Mouse (Mus musculus) central nervous system, embryonic 18 days (tissue): ENCODE results near the gene Slc25a24. TPM values are rescaled to one million over a fixed set of nuclear protein-coding genes. Genes with fewer than 3 reads are reported as not detected.

Source experiments
- polyA plus RNA-seq: library from polyadenylated mRNA; depleted of rRNA; stranded (reverse); fragments of >200 nt; gene quantifications from 2 replicates; pipeline ENCODE4 v1.2.3, GENCODE M21; 2012; rRNA removed

The Slc25a24 gene
- polyA plus RNA-seq, result 4.1 and 4.8 TPM in 2 replicates

DNA sequence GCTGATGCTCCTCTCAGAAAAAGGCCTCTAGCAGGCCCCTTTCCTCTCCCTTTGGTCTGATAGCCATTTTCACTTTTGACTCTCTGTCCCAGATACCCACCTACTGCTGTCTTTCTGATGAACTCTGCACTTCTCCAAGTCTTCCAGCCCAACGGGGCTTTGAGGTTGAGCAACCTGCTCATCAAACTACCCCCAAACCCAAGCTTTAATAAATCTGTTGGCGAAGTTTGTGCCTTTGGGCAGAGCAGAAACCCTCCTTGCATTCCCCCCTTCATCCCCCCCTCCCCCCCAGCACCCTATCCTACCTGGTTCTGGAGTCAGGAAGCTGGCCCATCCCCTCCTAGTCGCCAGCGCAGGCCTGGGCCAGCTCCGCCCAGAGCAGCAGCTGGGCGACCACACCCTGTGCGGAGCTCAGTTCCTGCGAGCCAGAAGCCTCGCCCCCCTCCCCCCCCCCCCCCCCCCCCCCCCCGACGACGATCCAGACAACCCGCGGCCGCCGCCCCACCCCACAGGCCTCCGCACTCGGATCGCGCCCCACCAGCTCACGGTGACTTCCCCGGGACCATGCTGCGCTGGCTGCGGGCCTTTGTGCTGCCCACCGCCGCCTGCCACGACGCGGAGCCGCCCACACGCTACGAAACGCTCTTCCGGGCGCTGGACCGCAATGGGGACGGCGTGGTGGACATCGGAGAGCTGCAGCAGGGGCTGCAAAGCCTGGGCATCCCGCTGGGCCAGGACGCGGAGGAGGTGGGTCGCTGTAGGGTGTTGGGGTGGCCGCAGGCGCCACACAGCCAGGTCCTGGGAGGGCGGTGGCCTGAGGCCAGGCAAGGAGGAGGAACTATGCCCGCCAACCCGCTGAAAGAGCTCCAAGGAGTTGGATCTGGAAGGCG, at the start of gene Slc25a24:
TSS of gene Slc25a24 (plus strand) at position 509 of the 890 bp plus-strand sequence.

DNA sequence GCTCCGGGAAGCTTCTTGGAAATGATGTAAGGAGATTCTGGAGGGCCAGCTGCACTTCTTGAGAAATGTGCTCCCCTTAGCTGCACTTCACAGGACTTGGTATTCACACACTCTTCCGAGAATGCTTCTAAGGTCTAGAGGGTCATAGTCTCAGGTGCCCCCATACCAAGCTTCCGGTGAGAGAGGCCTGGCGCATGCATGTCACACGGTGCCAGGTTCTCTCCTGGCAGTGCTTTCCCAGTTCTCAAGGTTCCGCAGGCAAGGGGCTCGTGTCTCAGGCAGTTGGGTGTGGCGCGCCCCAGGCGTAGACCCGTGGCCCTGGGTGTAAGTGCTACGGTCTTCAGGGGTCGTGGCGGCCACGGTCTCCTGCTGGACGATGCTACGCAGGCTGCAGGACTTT, 42.8 kb upstream of the Slc25a24 start, which contains the start of gene Slc25a54:
TSS of gene Slc25a54 (plus strand) at position 301 of the 400 bp plus-strand sequence.

Other genes starting within 250 kb of the Slc25a24 start
- gene Fndc7, start 233.1 kb upstream of the Slc25a24 start, polyA plus RNA-seq, result 0.03 and 0.08 TPM in 2 replicates
- 67.6 and 69.8 TPM in 2 replicates for gene Prpf38b, start 211.4 kb upstream of the Slc25a24 start, polyA plus RNA-seq
- gene Henmt1, start 183.3 kb upstream of the Slc25a24 start, polyA plus RNA-seq, result 1.5 and 2.4 TPM in 2 replicates
- 1.5 and 1.8 TPM in 2 replicates for gene Gm9857, start 182.7 kb upstream of the Slc25a24 start, polyA plus RNA-seq
- gene Fam102b, start 95.5 kb upstream of the Slc25a24 start, polyA plus RNA-seq, result 33.5 and 34.5 TPM in 2 replicates
- gene Slc25a54, start 42.7 kb upstream of the Slc25a24 start, polyA plus RNA-seq, result not detected in 2 replicates
- 6.9 and 8.8 TPM in 2 replicates for gene Vav3, start 217.5 kb downstream of the Slc25a24 start, polyA plus RNA-seq